Mouse (Mus musculus): ENCODE results near the gene Ptpre. TPM values are rescaled to one million over a fixed set of nuclear protein-coding genes. Genes with fewer than 3 reads are reported as not detected.
"Not testable (repeated sequence)": the region's sequence is repeated elsewhere in the genome, so short reads cannot be mapped to it uniquely, and the experiment has no call there.

Ptpre gene
- total and polyA plus RNA-seq, 3 experiments, result 30.5 to 154 (median 119) TPM

DNA sequence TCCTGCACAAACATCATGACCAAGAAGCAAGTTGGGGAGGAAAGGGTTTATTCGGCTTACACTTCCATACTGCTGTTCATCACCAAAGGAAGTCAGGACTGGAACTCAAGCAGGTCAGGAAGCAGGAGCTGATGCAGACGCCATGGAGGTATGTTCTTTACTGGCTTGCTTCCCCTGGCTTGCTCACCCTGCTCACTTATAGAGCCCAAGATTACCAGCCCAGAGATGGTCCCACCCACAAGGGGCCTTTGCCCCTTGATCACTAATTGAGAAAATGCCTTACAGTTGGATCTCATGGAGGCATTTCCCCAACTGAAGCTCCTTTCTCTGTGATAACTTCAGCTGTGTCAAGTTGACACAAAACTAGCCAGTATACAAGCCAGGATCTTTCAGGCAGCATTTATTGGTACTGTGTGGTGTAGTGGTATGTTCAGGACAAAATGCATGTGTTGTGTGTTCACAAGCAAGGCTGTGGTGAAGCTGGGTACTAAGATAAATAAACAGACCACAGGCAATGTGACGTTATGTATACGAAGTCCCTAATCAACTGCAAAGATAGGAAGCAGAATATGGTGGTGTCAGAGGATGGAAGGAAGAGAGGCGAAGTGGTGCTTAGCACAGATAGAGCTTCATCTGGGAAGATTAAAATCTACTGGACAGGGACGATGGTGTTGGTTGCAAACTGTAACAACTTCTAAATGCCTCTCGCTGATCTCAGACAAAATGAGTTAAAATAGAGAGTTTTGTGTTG is 38.2 kb downstream of the Ptpre start:
- not testable (repeated sequence) for H3K4me3 ChIP-seq (ENCODE audit: low read depth, low read length); H3K9me3 ChIP-seq (replicated peaks); H3K27me3 ChIP-seq (ENCODE audit: insufficient read depth, low read length)
- Histone ChIP-seq H3K36me3 (replicated peaks) (peaks cover 74% of the 10 kb centered on the region), H3K4me1 (ENCODE audit: insufficient read depth, low read depth, low read length) (peaks cover 95% of the 10 kb centered on the region)
- peak; percentile 83 for TF ChIP-seq TAL1 (conservative IDR thresholded peaks at IDR 0.05; ENCODE audit: low read depth, low read length)
- ATAC-seq (ENCODE audit: extremely low read depth, insufficient number of reproducible peaks, low FRiP score, poor library complexity, severe bottlenecking) (peak; percentile 84), DNase-seq (ENCODE audit: low spot score) (peak; percentile 31)

DNA sequence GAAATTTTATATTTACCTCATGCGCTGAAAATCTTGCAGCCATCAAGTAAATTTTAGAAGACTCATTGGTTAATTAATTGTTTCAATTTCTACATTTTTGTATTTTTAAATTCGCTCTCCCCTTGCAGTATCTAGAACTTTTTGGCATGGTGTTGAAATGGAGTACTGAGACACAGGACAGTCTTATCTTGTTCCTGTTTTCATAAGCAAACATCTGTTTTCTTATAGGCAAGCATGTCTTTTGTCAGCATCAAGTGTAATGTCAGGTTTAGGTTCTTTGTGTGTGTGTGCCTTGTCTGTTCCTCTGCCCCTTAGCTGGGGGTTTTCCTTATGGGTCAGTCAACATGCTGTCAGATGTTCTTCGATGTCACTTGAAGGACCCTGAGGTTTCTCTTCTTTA is 39.0 kb downstream of the Ptpre start:
- peaks cover 67% of the 10 kb centered on the region for H3K36me3 ChIP-seq (replicated peaks)
- DNase-seq (ENCODE audit: low spot score), result no peak
- H3K4me1 ChIP-seq (ENCODE audit: insufficient read depth, low read depth, low read length), result peaks cover 95% of the 10 kb centered on the region
- H3K27me3 ChIP-seq (ENCODE audit: insufficient read depth, low read length), result no peaks in the 10 kb centered on the region
- no peaks in the 10 kb centered on the region for H3K9me3 ChIP-seq (replicated peaks)
- no peak for ATAC-seq (ENCODE audit: extremely low read depth, insufficient number of reproducible peaks, low FRiP score, poor library complexity, severe bottlenecking)
- no peak overlapping the region for H3K4me3 ChIP-seq (ENCODE audit: low read depth, low read length)
- no peak for TF ChIP-seq POLR2AphosphoS5 (IDR thresholded peaks at IDR 0.05; ENCODE audit: insufficient replicate concordance, low read depth, low read length)
- TF ChIP-seq GATA1 (IDR thresholded peaks at IDR 0.05; ENCODE audit: borderline replicate concordance, low read length), result no peak

DNA sequence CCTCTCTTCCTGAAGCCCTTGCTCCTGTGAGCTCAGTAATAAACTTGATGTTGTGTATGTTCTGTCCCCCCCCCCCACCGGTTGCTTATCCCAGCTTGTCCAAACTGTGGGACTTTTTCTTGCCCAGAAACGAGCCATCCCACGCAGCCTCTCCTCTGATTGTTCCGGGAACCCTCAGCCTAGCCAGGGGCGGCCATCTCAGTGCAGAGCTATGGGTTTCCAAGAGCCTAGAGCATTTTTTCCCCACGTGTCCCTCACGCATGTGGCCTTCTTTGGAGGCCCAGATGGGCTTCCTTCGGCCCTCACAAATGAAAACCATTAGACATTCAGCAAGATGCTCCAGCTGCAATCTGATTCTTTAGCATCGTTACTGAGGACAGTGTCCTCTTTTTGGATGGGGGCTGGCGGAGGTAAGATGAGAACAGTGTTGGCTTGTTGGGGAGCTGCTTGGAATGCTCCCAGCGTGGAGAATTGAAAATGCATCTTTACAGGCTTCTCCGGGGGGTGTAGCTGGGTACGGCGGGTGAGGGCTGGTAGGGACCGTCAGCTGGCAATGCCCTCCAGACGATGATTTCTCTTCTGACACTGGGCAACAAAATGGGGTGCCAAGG is 41.5 kb downstream of the Ptpre start:
- peaks cover 96% of the 10 kb centered on the region for H3K4me1 ChIP-seq (ENCODE audit: insufficient read depth, low read depth, low read length)
- ATAC-seq (ENCODE audit: extremely low read depth, insufficient number of reproducible peaks, low FRiP score, poor library complexity, severe bottlenecking), result no peak
- H3K4me3 ChIP-seq (ENCODE audit: low read depth, low read length), result peak overlapping the region; percentile 6; the same call in 1 of the 2 replicates

DNA sequence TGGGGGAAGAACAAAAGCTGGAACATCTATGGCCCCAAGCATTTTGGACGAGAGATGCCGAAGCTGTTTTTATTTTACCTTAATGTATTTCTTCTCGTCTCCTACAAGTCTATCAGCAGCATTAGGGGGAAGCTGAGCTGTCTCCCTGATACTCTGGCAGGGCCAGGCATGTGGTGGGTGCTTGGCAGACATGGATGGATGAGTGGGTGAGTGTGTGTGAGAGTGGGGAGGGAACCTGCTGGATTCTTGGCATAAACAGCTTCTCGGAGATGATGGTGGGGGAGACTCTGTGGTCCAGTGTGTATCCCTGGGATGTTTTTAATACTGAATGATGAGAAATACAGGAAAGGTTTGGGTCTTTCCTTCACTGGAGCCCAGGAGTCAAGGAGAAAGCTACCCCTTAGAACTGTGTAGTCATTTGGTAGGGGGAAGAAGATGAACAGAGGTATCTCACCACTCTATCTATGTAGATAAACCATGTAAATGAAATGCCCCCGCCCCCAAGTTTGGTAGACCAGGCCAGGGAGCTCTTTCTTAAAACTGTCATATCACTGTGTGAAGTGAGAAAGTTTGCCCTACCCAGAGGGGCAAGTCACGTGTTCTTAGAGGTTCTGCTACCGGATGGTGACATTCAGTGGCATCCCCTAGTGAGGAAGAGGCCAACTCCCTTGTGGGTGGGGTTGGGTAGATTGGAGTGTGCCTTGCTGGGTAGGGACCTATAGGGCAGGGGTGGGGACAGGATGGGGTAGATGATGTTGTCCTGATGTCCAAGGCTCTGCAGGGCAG is 43.2 kb downstream of the Ptpre start:
- H3K9me3 ChIP-seq (replicated peaks), result no peaks in the 10 kb centered on the region
- H3K27me3 ChIP-seq (ENCODE audit: insufficient read depth, low read length), result no peaks in the 10 kb centered on the region
- H3K4me1 ChIP-seq (ENCODE audit: insufficient read depth, low read depth, low read length), result peaks cover 96% of the 10 kb centered on the region
- H3K36me3 ChIP-seq (replicated peaks), result peaks cover 80% of the 10 kb centered on the region
- peak overlapping the region; percentile 52; the same call in 1 of the 2 replicates for H3K4me3 ChIP-seq (ENCODE audit: low read depth, low read length)
- DNase-seq (ENCODE audit: low spot score) (peak; percentile 62), ATAC-seq (ENCODE audit: extremely low read depth, insufficient number of reproducible peaks, low FRiP score, poor library complexity, severe bottlenecking) (peak; percentile 78)
- TF ChIP-seq GATA1 (IDR thresholded peaks at IDR 0.05; ENCODE audit: borderline replicate concordance, low read length), result no peak
- TF ChIP-seq POLR2AphosphoS5 (IDR thresholded peaks at IDR 0.05; ENCODE audit: insufficient replicate concordance, low read depth, low read length), result no peak
- no peak for TF ChIP-seq GATA2 (IDR thresholded peaks at IDR 0.05; ENCODE audit: borderline replicate concordance, low read depth, low read length)
- no peak for TF ChIP-seq CTCF (IDR thresholded peaks at IDR 0.05; ENCODE audit: low read depth, low read length)
- TF ChIP-seq TAL1 (conservative IDR thresholded peaks at IDR 0.05; ENCODE audit: low read depth, low read length), result no peak

More for the DNA sequence above, 41.5 kb downstream of the Ptpre start:
- no peaks in the 10 kb centered on the region for H3K27me3 ChIP-seq (ENCODE audit: insufficient read depth, low read length)
- peaks cover 68% of the 10 kb centered on the region for H3K36me3 ChIP-seq (replicated peaks)
- no peak for DNase-seq (ENCODE audit: low spot score)
- TF ChIP-seq TAL1 (conservative IDR thresholded peaks at IDR 0.05; ENCODE audit: low read depth, low read length), result no peak
- TF ChIP-seq GATA2 (IDR thresholded peaks at IDR 0.05; ENCODE audit: borderline replicate concordance, low read depth, low read length), result no peak
- TF ChIP-seq POLR2AphosphoS5 (IDR thresholded peaks at IDR 0.05; ENCODE audit: insufficient replicate concordance, low read depth, low read length), result no peak
- no peak for TF ChIP-seq GATA1 (IDR thresholded peaks at IDR 0.05; ENCODE audit: borderline replicate concordance, low read length)
- no peak for TF ChIP-seq CTCF (IDR thresholded peaks at IDR 0.05; ENCODE audit: low read depth, low read length)
- H3K9me3 ChIP-seq (replicated peaks), result no peaks in the 10 kb centered on the region

DNA sequence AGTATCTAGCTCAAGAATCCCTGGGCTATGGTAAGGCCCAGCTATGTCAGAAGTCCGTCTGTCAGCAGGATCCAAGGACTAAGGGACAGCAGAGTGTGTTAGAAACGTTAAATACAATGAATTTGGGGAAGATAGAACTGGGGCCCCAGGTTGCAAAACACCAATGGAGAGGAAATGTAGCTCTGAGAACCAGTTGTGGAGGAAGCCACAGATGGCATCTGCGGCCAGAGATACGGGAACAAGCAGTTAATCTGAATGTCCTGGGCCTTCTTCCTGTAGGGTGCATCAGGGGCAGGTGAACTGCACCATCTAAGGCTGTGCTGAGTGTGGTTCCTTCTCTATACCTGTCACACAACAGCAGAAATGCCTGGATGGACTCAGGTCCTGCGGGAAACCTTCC is 43.8 kb downstream of the Ptpre start:
- TF ChIP-seq GATA2 (IDR thresholded peaks at IDR 0.05; ENCODE audit: borderline replicate concordance, low read depth, low read length), result no peak
- peak; percentile 90 for TF ChIP-seq TAL1 (conservative IDR thresholded peaks at IDR 0.05; ENCODE audit: low read depth, low read length)
- peak overlapping the region; percentile 52; the same call in 1 of the 2 replicates for H3K4me3 ChIP-seq (ENCODE audit: low read depth, low read length)
- peak; percentile 71 for ATAC-seq (ENCODE audit: extremely low read depth, insufficient number of reproducible peaks, low FRiP score, poor library complexity, severe bottlenecking)

DNA sequence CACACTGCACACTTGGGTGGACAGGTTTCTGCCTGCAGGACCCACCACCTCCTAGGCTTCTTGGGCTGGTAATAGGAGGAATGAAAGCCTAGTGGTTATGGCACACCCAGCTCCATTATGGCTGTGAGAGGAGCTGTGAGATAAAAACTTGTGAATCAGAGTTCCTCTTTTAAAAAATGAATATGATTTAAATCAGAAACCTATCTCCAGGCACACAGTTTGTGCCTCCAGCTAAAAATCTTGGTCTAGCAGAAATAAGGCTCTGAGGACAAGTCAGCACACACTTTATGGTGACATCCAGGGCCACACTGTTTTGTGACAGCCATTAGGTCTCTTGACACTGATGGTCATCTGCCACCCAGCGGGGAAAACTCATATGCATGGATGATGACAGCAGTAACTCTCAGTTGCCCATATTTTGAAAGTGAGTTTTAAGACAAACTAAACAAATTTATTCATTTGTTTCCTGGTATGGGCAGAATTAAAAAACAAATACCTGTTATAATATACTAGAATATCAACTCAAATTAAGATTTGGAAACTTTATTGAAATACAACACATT is 47.9 kb downstream of the Ptpre start:
- DNase-seq (ENCODE audit: low spot score) (no peak), ATAC-seq (ENCODE audit: extremely low read depth, insufficient number of reproducible peaks, low FRiP score, poor library complexity, severe bottlenecking) (no peak)
- Histone ChIP-seq H3K27me3 (ENCODE audit: insufficient read depth, low read length) (no peaks in the 10 kb centered on the region), H3K4me1 (ENCODE audit: insufficient read depth, low read depth, low read length) (peaks cover 95% of the 10 kb centered on the region), H3K36me3 (replicated peaks) (peaks cover 78% of the 10 kb centered on the region), H3K4me3 (ENCODE audit: low read depth, low read length) (no peak overlapping the region; the same call in 1 of the 2 replicates), H3K9me3 (replicated peaks) (no peaks in the 10 kb centered on the region)
- no peak for TF ChIP-seq CTCF (IDR thresholded peaks at IDR 0.05; ENCODE audit: low read depth, low read length)

More for the DNA sequence above, 43.8 kb downstream of the Ptpre start:
- H3K27me3 ChIP-seq (ENCODE audit: insufficient read depth, low read length), result no peaks in the 10 kb centered on the region
- no peaks in the 10 kb centered on the region for H3K9me3 ChIP-seq (replicated peaks)
- peak; percentile 50 for DNase-seq (ENCODE audit: low spot score)
- peaks cover 96% of the 10 kb centered on the region for H3K4me1 ChIP-seq (ENCODE audit: insufficient read depth, low read depth, low read length)
- peaks cover 85% of the 10 kb centered on the region for H3K36me3 ChIP-seq (replicated peaks)
